Mouse (Mus musculus) forebrain, embryonic 13.5 days (tissue): ENCODE results near the gene Gm6205. TPM values are rescaled to one million over a fixed set of nuclear protein-coding genes. Genes with fewer than 3 reads are reported as not detected.
"Not testable (repeated sequence)": the region's sequence is repeated elsewhere in the genome, so short reads cannot be mapped to it uniquely, and the experiment has no call there.

Experiments used
- ATAC-seq: fragments of 200-750 bp; cut with Nextera tagmentation; 2 replicates; pipeline ENCODE4 v1.8.0; 2017
- H3K27ac ChIP-seq: fragments of 300-500 bp; sonication (generic); 2 replicates; pipeline ENCODE4 v1.5.1; 2015; ENCODE audit warnings: inconsistent platforms, mild to moderate bottlenecking, moderate library complexity
- H3K27me3 ChIP-seq: fragments of 300-500 bp; sonication (generic); 2 replicates; pipeline ENCODE4 v1.6.1; 2015; ENCODE audit warnings: mild to moderate bottlenecking, inconsistent platforms
- H3K36me3 ChIP-seq: fragments of 300-500 bp; sonication (generic); 2 replicates; pipeline ENCODE4 v1.6.1; 2015; ENCODE audit warnings: mild to moderate bottlenecking, inconsistent platforms; ENCODE audit not compliant: poor library complexity, severe bottlenecking
- H3K4me1 ChIP-seq: fragments of 300-500 bp; sonication (generic); 2 replicates; pipeline ENCODE4 v1.6.1; 2015; ENCODE audit warnings: inconsistent platforms
- H3K4me2 ChIP-seq: fragments of 300-500 bp; sonication (generic); 2 replicates; pipeline ENCODE4 v1.6.1; 2015; ENCODE audit warnings: inconsistent platforms, mild to moderate bottlenecking, moderate library complexity
- H3K4me3 ChIP-seq: fragments of 300-500 bp; sonication (generic); 2 replicates; pipeline ENCODE4 v1.5.1; 2015; ENCODE audit warnings: mild to moderate bottlenecking, inconsistent platforms
- H3K9ac ChIP-seq: fragments of 300-500 bp; sonication (generic); 2 replicates; pipeline ENCODE4 v1.6.1; 2015; ENCODE audit warnings: mild to moderate bottlenecking, inconsistent platforms
- H3K9me3 ChIP-seq: fragments of 300-500 bp; sonication (generic); replicated peaks from 2 replicates; pipeline ENCODE4 v1.6.1; 2016; ENCODE audit warnings: inconsistent platforms
- WGBS: fragments of 180-500 bp; shearing (Covaris S2); methylation state at CpG from one replicate; pipeline ENCODE4 v1.1.7; 2015; 5-methylcytosine and 5-hydroxymethylcytosine counted together
- polyA plus RNA-seq: library from polyadenylated mRNA; unstranded; fragments of >200 nt; fragmentation: Nextera tagmentation; extraction: Ambion mirVana; gene quantifications from 2 replicates; pipeline ENCODE4 v1.2.1, GENCODE M21; 2015

Gm6205 gene
- not detected in 2 replicates for polyA plus RNA-seq

DNA sequence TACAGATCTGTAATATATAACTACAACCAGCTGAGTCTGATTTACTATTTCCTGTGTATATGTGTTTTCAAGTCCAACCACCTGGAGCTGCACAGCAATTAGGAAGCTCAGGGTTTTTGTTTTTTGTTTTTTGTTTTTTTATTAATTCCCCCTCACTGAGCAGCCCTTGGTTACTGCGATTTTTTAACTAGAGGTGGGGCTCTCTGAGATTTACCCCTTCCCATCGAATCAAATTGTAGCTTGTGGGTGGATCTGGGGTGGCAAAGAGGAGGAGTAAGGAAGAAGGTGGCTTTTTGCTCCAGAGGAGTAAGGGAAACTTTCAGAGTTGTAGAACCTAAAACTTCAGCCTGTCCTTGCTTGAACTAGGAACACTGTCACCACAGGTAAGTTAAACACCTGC, at the start of gene Gm6205:
Gene Gm6205, plus strand, starts transcription at position 301 of the 400 bp plus-strand sequence.
- H3K27ac ChIP-seq, H3K4me1 ChIP-seq, H3K9me3 ChIP-seq, ATAC-seq, H3K27me3 ChIP-seq, H3K4me2 ChIP-seq, H3K36me3 ChIP-seq, H3K9ac ChIP-seq, H3K4me3 ChIP-seq: not testable (repeated sequence)
- no CpG with 5 or more reads among the region's 2 CpGs for WGBS

DNA sequence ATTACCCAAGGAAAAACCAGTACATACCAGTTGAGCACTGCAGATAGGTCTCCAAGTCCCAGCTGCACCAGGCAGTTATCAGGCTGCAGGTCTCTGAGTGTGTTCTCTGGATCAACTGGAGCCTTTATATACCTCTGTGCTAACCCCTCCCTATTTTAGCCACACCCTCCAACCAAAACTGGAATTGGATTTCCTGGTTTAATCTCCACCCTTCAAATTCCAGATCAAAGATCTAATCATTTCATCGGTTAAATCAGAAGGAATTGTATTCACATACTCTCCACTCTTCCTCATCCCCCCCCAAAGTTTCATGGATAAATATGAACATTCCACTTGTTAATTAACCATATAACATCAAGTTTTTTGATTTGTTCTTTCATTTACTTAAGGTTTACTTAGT, 31.9 kb upstream of the Gm6205 start, which contains the start of gene Gm3147:
Gene Gm3147, minus strand, starts transcription at position 101 of the 400 bp plus-strand sequence.
- H3K27ac ChIP-seq, H3K9me3 ChIP-seq, ATAC-seq, H3K27me3 ChIP-seq, H3K4me1 ChIP-seq, H3K4me2 ChIP-seq, H3K36me3 ChIP-seq, H3K4me3 ChIP-seq, H3K9ac ChIP-seq: not testable (repeated sequence)
- WGBS: no CpG with 5 or more reads among the region's 1 CpGs

DNA sequence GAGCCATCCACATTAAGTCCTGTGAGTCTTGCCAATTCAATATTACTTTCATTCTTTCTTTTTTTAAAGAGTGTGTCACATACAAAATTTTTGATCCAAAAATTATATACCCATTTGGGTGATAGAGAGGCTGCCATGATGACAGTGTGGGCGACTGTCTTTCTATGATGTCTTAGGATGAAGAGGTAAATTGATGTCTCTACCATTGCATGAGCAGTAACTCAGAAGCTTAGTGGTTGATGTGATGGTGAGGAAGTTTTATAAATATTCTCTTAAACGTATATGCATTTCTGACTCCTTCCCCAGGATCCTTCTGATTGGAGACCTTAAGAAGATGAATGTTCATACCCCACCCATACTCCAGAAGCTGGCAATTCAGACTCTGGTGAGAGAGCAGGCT, 24.5 kb upstream of the Gm6205 start, which contains the start of gene Gm6509:
Gene Gm6509, plus strand, starts transcription at position 301 of the 400 bp plus-strand sequence.
- WGBS: 60% methylated on average over 1 of the region's 2 CpGs
- H3K36me3 ChIP-seq, H3K27me3 ChIP-seq, H3K4me3 ChIP-seq, H3K9me3 ChIP-seq, H3K9ac ChIP-seq, H3K4me1 ChIP-seq, H3K4me2 ChIP-seq, H3K27ac ChIP-seq, ATAC-seq: not testable (repeated sequence)

Other genes with a start within 250 kb of the Gm6205 start
- gene Gm7682, start 202.6 kb upstream of the Gm6205 start, polyA plus RNA-seq: not detected in 2 replicates
- gene Gm3139, start 122.1 kb upstream of the Gm6205 start, polyA plus RNA-seq: not detected in 2 replicates
- gene Gm3147, start 32.0 kb upstream of the Gm6205 start, polyA plus RNA-seq: not detected in 2 replicates
- gene Gm6509, start 24.4 kb upstream of the Gm6205 start, polyA plus RNA-seq: not detected in 2 replicates
- gene Gm3183, start 217.1 kb downstream of the Gm6205 start, polyA plus RNA-seq: not detected in 2 replicates